Mouse (Mus musculus) kidney, embryonic 14.5 days (tissue): ENCODE measurements at regions not wholly inside any gene's neighbourhood (a gene's known extent, or its start where the extent isn't known, plus 50 kb on each side); places are given as distances from the start of the nearest gene placed in this dataset.

Experiments
- ATAC-seq: fragments of 200-750 bp; cut with Nextera tagmentation; 2 replicates; pipeline ENCODE4 v1.8.0; 2017; ENCODE audit warnings: moderate number of reproducible peaks, mild to moderate bottlenecking, moderate TSS enrichment, moderate library complexity; ENCODE audit not compliant: low FRiP score, low TSS enrichment
- H3K27ac ChIP-seq: fragments of 300-500 bp; sonication (generic); 2 replicates; pipeline ENCODE4 v1.5.1; 2014; ENCODE audit warnings: low read depth, mild to moderate bottlenecking, low read length, moderate library complexity, mixed read lengths
- H3K27me3 ChIP-seq: fragments of 300-500 bp; sonication (generic); 2 replicates; pipeline ENCODE4 v1.6.1; 2014; ENCODE audit warnings: mild to moderate bottlenecking, low read length; ENCODE audit not compliant: control insufficient read depth, insufficient read depth
- H3K36me3 ChIP-seq: fragments of 300-500 bp; sonication (generic); 2 replicates; pipeline ENCODE4 v1.6.1; 2014; ENCODE audit warnings: low read length, mixed read lengths; ENCODE audit not compliant: control insufficient read depth, insufficient read depth
- H3K4me1 ChIP-seq: fragments of 300-500 bp; sonication (generic); 2 replicates; pipeline ENCODE4 v1.6.1; 2014; ENCODE audit warnings: low read length, mixed read lengths; ENCODE audit not compliant: control insufficient read depth, insufficient read depth
- H3K4me2 ChIP-seq: fragments of 300-500 bp; sonication (generic); replicated peaks from 2 replicates; pipeline ENCODE4 v1.6.1; 2014; ENCODE audit warnings: low read depth, mild to moderate bottlenecking, low read length
- H3K4me3 ChIP-seq: fragments of 300-500 bp; sonication (generic); 2 replicates; pipeline ENCODE4 v1.5.1; 2014; ENCODE audit warnings: mild to moderate bottlenecking, low read length
- H3K9ac ChIP-seq: fragments of 300-500 bp; sonication (generic); 2 replicates; pipeline ENCODE4 v1.6.1; 2014; ENCODE audit warnings: low read depth, mild to moderate bottlenecking, low read length, moderate library complexity
- H3K9me3 ChIP-seq: fragments of 300-500 bp; sonication (generic); 2 replicates; pipeline ENCODE4 v1.6.1; 2016; ENCODE audit warnings: low read length; ENCODE audit not compliant: control insufficient read depth
- WGBS: fragments of 180-500 bp; shearing (Covaris S2); extraction: QIAGEN DNeasy Blood & Tissue Kit; methylation state at CpG from one replicate; pipeline ENCODE4 v1.1.7; 2014; 5-methylcytosine and 5-hydroxymethylcytosine counted together

DNA sequence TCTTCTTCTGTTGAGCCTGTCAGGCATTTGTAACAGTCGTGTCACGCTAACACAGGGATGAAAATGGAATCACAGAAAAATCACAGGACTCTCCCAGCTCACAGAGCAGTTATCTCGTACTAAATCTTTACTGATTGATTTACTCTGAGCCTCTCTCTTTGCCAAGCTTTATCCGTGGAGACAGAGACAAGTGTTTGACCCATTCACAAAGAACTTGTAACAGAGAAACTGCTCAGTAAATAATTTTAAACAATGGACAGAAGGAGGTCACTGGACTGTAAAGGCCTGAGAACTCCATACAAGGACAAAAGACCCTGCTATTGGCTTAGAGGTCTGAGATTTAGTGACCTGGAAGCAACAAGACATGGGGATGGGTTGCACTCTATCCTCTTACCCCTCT, 66.5 kb downstream of the Nps start:
- Histone ChIP-seq H3K4me3 (no peak overlapping the region), H3K36me3 (no peaks in the 10 kb centered on the region), H3K9me3 (no peaks in the 10 kb centered on the region), H3K4me2 (no peak overlapping the region), H3K27me3 (no peaks in the 10 kb centered on the region), H3K9ac (no peak overlapping the region), H3K4me1 (no peaks in the 10 kb centered on the region), H3K27ac (no peak overlapping the region)
- ATAC-seq = no peak
- WGBS = 54% methylated on average over 4 of the region's 4 CpGs

DNA sequence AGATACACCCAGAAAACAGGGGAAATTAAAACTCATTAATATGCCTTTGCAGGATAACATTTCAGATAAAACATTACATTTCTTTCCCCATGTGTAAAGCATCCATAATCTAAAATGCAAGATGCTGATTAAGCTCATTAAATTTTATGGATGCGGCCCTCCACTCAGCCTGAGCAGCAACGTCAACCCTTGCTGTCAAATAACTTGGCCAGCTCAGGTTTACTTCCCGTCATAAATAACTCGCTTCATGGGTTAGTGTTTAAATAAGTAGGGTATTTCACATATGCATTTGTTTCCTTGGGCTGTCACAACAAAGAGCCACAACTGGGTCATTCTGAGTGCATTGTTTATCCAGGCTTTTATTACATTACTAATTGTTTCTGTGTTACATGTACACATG, 65.1 kb upstream of the Foxi2 start:
- no peak overlapping the region for H3K4me3 ChIP-seq
- H3K9me3 ChIP-seq = no peaks in the 10 kb centered on the region
- H3K9ac ChIP-seq = no peak overlapping the region
- no peak overlapping the region for H3K27ac ChIP-seq
- no peaks in the 10 kb centered on the region for H3K4me1 ChIP-seq
- H3K27me3 ChIP-seq = no peaks in the 10 kb centered on the region
- H3K4me2 ChIP-seq = no peak overlapping the region
- no peaks in the 10 kb centered on the region for H3K36me3 ChIP-seq
- 26% methylated on average over 4 of the region's 4 CpGs for WGBS
- peak; percentile 77 for ATAC-seq

DNA sequence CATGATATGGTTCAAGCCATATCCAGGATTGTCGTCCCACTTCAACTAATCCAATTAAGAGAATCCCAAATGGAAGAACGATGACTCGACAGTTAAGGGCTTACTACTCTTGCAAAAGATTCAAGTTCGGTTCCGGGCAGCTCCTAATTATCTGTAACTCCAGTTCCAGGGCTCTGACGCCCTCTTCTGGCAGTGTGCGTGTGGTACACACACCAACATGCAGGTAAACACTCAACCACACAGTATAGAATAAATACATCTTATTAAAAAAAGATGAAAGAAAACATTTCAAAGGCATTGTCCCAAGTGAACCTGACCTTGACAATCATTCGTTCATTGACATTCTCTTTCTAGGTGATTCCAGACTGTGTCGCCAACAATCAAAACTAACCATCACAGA, 63.4 kb upstream of the Foxi2 start:
- Histone ChIP-seq H3K4me1 (no peaks in the 10 kb centered on the region), H3K9me3 (no peaks in the 10 kb centered on the region), H3K4me3 (no peak overlapping the region), H3K4me2 (no peak overlapping the region), H3K36me3 (no peaks in the 10 kb centered on the region), H3K27me3 (no peaks in the 10 kb centered on the region), H3K27ac (no peak overlapping the region), H3K9ac (no peak overlapping the region)
- 86% methylated on average over 9 of the region's 9 CpGs for WGBS
- ATAC-seq = no peak

DNA sequence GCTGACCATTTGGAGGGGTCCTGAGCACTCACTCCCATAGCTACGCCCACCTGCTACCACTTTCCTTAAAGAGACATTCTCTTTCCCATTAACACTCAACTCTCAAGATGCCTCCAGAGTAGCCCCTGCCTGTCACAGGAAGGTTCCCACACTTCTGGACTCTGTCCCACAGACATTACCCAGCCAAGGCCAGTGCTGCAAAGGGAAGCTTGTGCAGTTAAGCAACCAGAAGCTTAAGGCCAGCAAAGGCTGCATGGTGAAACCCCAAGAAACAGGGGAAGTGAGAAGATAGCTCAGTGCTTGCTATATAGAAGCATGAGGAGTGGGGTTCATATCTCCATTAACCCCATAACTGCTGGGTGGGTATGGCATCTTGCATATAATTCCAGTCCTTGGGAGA, 52.3 kb upstream of the Foxi2 start:
- H3K9ac ChIP-seq = no peak overlapping the region
- no peak overlapping the region for H3K27ac ChIP-seq
- H3K36me3 ChIP-seq = no peaks in the 10 kb centered on the region
- no peaks in the 10 kb centered on the region for H3K4me1 ChIP-seq
- H3K4me3 ChIP-seq = no peak overlapping the region
- H3K4me2 ChIP-seq = no peak overlapping the region
- ATAC-seq = no peak
- H3K9me3 ChIP-seq = no peaks in the 10 kb centered on the region
- no peaks in the 10 kb centered on the region for H3K27me3 ChIP-seq
- WGBS = 79% methylated on average over 1 of the region's 1 CpGs
